Mouse (Mus musculus) gastrocnemius, postnatal 36 days (tissue): ENCODE results near the gene Ddx24. TPM values are rescaled to one million over a fixed set of nuclear protein-coding genes. Genes with fewer than 3 reads are reported as not detected.
A peak's percentile ranks its signal among the peaks of the same experiment; 100 is the strongest.

Source experiments
- DNase-seq, 2 experiments: peaks; one replicate each; pipeline ENCODE4 v3.0.0; 2022
- intact Hi-C: fragments of 180-260 bp; cut with DNase I; formaldehyde crosslinking; loops from one replicate; pipeline ENCODE4 v1.15.1; 2025
- total RNA-seq, 2 experiments: library from RNA; stranded (reverse); gene quantifications; 2 replicates each; pipeline ENCODE4 v1.2.3; 2021

The Ddx24 gene
- total RNA-seq, 2 experiments from 2014 or later: 51.2 to 66.7 TPM

DNA sequence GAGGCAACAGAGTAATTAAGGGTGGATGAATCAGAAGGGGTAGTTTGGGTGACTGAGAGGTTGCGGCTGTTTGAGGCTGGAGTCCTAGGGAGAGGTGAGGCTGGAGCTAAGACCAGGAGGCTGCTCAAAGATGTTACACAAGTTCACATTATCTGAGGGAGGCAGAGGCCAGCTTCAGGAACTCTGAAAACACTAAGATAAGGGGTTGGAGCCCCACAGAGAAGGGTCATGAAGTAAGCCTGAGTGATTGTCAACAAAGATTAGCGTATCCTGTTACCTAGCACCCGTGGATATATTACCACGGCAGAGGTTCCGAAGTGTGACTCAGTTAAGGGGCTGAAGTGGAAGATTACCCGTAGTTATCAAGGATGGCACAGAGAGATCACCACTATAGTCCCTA lies 32.1 kb downstream of the Ddx24 start:
- intact Hi-C loops: no loop called here
- DNase-seq: no peak

DNA sequence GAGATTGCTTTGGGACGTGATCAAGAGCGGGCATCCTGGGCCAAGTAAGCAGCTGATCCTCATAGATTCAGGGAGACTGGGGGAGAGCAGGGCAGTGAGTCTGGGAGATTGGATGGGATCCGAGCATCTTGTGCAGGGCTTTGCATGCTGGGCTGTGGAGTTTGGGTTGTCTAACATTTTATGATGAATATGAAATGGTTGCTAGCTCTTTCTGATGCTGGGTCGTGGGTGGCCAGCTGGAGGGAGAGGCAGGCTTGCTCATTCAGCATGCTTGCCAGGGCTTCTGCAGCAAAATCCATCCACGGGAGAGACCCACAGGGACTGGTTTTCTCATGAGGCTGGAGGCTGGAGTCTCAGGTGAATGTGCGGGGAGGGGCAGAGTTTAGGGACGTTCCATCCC lies 34.5 kb downstream of the Ddx24 start:
- DNase-seq: no peak
- intact Hi-C loops: no loop called here

DNA sequence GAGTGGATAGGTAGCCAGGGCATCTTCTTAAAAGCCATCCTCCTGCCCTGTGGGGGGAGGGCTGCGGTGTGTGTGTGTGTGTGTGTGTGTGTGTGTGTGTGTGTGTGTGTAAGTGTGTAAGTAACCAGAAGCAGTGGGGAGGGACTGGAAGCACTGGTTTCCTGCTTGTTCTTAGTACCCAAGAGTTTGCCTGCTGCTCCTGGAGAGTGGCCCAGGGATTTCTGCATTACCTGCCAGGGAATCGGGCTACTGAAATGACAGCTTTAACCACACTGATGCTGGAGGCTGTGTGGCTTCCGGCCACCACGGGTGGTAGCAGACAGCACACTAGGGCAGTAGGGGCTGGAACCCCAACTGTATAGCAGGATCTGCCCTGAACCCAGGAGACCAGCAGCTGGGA lies 35.6 kb downstream of the Ddx24 start:
- DNase-seq: no peak
- intact Hi-C loops: no loop called here

DNA sequence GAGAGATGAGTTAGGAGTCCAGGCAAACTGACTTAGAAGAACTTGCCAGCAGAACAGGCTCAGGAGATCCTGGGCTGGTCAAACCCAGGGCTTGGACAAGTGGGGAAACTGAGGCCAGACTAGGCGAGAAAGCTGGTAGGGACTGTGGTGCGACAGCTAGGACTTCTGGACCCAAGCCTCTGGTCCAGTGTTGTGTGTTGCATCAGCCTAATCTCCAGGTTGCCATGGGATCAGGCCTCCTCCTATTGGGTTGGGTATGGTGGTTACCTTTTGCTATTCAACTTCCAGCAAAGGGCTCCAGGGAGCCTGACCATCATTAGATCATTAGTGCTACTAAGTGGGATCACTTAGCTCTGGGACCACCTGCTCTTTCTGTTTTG lies 36.3 kb downstream of the Ddx24 start:
- intact Hi-C loops: no loop called here
- no peak for DNase-seq

DNA sequence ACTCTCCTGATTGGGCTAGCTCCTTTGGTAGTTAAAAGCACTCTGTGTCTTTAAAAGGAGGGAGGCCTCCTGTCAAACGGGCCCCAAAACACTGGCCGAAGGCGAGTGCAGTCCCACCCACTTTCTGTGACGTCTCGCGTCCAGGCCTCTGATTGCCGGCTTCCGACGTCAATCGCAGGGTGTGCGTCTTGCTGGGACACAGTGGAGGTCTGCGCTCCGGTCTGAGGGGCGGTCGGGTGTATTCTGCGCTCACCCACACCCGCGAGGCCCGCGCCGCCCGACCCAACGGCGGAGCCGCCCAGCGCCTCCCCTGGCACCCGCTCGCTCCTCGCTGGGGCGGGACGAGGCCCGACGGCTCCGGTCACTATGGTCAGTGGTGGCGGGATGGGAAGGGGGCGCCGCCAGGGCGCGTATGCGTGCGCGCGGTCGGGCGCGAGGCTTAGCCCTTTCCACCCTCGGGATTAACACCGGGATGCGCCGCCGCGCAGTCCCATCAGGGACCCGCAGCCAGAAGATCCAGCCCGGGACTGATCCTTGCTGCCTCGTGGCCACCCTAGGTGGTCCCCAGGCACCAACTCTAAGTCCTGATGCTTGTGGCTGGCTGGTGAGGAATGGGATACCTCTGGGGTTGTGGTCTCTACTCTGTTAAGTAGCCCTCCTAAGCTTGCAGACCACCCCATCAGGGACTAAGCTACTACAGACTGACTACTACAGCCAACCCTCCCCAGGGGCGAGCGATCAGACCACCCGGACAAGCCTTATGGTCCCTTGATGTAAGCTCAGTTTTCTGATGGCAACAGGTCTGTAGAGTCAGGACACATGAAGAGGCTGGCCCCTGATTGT lies 36.9 kb downstream of the Ddx24 start, which contains the start of gene Otub2:
Gene Otub2, plus strand, starts transcription at position 178 of the 843 bp plus-strand sequence.
- DNase-seq: peak; percentile 96
- intact Hi-C loops: no loop called here

DNA sequence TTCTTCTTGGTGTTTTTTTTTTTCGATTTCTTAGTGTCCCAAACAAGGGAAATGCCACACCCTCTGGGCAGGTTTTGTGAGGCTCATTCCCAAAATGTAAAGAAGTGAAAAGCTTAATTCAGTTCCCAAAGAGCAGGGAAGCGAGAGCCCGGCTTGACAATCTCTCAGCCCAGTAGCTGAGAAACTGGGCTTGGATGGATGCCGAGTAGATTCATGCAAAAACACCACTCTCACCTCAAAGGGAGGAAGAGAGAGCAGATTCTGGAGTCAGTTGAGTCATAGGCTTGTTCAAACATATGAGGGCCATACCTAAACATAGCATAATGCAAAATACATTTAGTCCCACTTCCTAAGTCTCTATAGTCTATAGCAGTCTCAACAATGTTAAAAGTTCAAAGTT lies 45.4 kb downstream of the Ddx24 start:
- intact Hi-C loops: no loop called here
- no peak for DNase-seq

DNA sequence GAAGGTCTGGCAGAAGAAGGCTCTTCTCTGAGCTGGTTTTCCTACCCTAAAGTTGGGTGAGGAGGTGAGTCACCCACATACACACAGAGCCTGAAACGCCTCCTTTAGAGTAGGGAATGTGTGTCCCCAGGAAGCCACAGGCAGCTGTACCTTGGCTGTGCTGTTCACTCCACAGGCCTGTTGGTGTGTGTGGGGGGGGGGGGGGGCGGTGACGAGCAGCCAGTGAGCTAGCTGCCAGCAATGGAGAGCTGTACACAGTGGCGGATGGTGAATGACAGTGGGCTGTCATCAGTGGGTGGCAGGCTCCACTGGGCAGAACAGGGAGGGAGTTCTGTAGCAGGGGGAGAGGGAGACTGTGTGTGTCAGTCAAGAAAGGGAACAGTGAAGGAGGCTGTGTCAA lies 48.9 kb downstream of the Ddx24 start:
- no peak for DNase-seq
- intact Hi-C loops: no loop called here

DNA sequence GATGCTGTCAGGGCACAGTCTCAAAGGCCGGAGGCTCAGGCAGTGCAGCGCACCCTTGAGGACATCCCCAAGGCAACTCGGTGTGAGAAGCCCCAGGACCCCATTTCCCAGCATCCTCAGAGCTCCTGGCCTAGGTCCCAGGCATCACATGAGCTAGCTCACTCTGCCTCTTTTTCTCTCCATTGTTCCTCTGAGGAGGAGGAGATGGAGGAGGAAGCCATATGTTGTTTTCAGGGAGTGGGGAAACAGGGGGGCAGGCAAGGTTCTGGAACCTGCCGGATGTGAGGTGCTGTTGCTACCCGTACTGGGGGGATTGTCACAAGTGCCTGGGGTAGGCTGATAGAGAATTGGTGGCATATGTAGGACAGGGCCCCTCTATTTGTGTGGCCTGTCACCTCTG lies 49.5 kb downstream of the Ddx24 start:
- intact Hi-C loops: no loop called here
- DNase-seq: no peak

DNA sequence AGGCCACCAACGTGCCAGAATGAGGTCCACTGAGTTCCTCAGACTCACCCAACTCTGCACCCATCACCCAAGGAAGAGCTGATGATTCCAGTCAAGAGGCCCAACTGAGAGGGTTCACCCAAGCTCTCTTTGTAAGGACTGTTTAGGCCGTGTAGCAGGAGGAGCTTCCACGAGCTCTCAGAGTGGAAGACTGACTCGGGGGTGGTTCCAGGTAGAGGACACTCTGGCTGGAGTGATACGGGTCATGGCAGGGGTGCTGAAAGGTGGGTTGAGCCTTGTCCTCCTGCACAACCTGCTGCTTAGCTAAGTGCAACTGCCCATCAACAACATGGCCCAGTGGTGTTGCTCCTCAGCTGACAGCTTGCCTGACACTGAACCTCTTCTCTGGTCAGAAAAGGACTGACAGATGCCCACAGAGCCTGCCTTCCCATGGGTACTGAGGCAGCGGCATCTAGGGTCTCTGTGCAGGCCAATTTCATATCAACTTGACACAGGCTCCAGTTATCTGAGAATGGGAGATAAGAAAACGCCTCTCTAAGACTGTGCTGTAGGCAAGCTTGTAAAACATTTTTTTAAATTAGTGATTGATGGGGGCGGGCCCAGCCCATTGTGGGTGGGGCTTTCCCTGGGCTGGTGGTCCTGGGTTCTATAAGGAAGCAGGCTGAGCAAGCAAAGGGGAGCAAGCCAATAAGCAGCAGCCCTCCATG lies 51.9 kb downstream of the Ddx24 start:
- intact Hi-C loops: no loop called here
- no peak for DNase-seq

DNA sequence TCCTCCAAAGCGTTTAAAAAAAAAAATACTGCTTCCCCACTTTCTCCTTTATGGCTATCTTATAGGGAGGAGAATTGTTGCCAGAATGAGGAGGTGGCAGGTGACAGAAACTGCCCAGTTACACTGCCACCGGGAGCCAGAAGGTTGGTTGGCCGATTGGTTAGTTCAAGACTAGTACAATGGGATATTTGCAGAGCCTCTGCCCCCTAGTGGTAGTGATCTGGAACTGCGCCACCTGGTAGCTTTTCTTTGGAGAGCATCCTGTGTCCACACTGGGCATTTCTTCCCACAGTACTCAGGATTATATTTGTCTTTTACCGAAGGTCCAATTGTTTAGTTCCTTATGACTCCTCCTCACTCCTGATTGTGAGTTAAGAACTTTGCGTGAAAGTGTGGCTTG lies 53.9 kb downstream of the Ddx24 start:
- DNase-seq: peak in 1 of 2 experiments; percentile 49
- intact Hi-C loops: no loop called here

DNA sequence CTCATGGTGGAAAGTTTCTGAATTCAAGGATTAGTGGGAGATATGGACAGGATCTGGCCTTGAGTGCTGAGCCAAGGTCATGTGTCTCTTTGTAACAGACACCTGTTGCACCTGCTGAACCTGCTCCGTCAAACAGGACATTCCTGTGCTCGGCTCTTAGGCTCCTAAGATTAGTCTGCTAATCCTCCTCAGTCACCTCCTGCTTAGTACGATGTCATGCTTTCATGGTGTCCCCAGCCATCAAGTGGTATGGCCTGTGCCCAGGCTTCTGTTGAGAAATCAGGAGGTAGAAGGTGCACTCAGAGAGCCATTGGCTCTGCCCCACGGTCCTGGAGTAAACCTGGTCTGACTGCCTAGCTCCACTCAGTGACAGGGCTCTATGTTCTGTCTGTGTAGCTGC lies 54.8 kb downstream of the Ddx24 start:
- intact Hi-C loops: no loop called here
- no peak for DNase-seq

DNA sequence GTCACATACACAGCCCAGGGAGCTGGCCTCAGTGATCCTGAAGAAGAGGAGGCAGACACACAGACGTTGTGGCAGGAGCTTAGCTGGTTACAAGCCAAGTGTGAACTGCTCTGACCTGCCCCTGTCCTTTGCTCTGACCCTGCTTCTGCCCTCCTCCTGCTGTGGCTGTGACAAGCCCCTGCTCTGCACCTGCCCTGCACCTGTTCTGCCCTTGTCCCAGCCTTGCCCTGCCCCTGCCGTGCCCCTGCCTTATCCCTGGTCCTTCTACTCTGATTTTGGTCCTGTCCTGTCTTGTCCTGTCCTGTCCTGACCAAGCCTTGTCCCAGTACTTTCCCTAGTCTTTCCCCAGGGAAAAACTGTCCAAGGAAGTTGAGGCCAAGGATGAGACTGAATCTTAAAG lies 56.9 kb downstream of the Ddx24 start:
- intact Hi-C loops: loop anchor here (2.0 to 5.0 kb wide), 2 partner anchors 44 to 226 kb away; no protein-coding TSS in a partner anchor
- no peak for DNase-seq

DNA sequence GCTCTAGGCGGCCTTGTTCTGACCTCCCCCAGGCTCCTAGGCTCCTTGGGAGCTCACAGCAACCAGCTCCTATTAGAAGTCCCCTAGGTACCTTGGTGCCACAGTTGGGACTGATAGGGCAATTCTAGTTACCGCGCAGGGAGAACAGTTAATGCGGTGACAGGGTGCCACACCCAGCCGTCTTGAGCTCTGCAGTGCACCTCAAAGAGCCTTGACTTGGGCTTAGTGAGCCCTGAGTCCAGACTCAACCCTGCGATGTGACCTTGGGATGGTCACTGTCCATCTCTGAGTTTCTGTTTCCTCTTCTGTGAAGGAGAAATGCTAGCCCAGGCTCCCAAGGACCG lies 57.3 kb downstream of the Ddx24 start:
- no peak for DNase-seq
- intact Hi-C loops: loop anchor here (2.0 to 5.0 kb wide), 2 partner anchors 43 to 226 kb away; no protein-coding TSS in a partner anchor

DNA sequence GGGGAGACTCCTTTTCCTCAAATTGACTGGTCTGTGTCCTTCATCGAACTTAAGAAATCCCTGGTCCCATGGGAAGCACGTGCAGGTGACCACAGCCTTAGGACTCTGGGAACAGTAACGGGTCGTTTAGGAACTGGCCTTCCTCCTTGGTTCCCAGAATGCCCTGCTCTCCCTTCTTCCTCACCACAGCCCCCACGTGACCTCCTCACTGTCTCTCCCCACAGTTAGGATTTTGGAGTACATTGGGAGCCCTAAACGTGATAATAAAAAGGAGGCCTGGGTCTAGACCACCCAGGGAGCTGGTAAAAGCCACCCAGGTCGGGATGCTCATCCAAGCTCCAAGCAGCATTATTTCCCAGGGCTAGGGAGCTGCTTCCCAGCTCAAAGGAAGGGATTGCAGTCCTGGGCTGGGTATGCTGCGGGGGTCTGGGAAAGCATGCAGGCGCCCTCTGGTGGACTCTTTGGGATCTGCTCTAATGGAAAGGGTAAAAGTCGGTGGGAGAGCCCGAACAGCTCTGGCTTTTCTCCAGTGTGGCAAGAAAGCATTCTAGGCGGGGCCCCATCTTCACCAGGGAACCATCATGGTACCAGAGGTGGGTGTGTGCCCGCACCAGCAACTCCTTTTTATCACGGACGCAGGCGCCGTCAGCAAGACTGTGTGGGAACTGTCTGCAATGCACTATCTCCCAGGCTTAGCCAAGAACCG lies 57.9 kb downstream of the Ddx24 start:
- DNase-seq: peak; percentile 53 to 63
- intact Hi-C loops: loop anchor here (2.0 to 5.0 kb wide), 3 partner anchors 21 to 225 kb away; no protein-coding TSS in a partner anchor

DNA sequence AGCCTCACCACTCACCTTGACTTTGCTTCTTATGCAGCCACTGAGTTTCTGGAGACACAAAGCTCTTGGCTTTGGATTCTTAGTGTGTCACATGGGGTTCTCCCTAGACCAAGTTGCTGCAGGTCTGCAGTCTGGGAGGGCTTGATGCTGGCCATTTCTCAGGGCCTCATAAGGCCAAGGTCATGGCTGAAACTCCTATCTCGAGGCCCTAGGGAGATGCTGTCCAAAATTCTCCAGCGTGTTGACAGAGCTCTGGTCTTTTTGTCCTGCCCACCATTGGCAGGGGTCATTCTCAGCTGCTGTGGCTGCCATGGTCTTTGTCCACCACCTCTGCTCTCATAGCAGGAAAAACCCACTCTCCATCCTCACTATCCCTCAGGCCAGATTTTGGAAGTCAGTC lies 58.5 kb downstream of the Ddx24 start:
- no peak for DNase-seq
- intact Hi-C loops: loop anchor here (2.0 to 5.0 kb wide), 2 partner anchors 20 to 225 kb away; no protein-coding TSS in a partner anchor

DNA sequence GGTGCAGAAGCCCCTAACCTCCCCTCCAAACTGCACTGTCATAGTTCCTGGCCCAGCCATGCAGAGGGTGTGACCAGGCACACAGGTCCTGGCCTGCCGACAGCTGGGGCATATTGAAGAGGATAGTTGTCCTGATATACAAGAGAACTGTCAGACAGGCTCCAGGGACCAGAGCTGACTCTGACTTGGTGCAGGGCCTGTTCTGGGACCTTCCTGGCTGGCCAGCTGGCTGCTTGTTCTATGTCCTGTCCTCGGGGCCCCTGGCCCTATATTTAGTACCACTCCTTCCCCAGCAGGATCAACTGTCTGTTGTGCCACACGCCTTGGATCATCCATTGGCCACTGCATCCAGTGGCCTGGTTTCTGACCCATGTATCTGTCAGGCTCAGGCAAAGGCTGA lies 63.3 kb downstream of the Ddx24 start:
- DNase-seq: peak; percentile 40 to 63
- intact Hi-C loops: no loop called here

DNA sequence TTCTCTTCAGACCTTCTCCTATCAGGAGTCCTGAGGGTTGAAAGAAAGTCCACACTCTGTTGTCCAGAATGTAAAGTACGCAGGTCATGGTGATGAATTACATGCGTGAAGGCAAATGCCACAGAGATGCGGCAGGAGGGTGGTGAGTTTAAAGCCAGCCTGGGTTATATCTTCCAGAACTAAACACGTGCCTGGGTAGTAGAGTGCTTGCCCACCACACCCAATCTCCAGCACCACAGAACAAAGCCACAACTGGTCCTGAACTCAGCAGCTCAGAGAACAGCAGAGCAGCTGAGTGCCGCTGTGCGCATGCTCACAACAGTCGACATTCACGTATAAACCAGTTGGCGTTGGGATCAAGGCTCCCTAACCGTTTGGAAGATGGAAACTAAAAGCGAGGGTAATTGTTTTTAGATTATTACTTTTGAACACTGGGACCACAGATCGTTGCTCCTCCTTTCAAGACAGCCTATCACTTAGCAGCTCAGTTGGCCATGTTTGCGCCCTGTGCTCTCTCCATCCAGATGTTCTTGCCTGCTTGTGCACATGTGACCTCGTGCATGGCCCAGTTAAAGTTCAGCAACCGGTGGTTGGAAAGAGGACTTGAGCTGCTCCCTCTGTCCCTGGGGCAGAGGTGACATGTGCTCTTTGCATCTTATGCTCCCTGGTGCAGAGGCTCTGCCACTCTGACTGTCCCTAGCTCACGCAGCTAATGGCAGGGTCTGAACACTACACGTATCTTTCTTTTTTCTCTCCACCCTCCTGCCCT lies 63.9 kb downstream of the Ddx24 start:
- intact Hi-C loops: no loop called here
- no peak for DNase-seq

DNA sequence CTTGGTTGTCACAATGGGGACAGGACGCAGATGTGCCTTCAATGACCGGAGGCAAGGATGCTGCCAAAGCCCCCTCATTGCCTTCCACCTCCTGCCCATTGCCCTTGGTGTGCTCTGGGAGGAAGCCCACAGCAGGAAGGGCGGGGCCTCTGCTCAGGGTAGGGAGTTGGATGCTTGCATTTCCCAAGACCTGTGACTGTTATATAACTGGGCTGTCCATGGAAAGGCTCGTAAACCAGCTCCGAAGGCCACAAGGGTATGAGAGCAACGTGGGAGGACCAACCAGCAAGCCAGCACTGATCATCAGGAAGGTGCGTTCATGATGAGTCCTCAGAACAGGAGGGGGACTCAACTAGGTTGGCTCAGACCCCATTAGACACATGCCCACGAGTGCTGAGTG lies 64.8 kb downstream of the Ddx24 start:
- no peak for DNase-seq
- intact Hi-C loops: no loop called here

DNA sequence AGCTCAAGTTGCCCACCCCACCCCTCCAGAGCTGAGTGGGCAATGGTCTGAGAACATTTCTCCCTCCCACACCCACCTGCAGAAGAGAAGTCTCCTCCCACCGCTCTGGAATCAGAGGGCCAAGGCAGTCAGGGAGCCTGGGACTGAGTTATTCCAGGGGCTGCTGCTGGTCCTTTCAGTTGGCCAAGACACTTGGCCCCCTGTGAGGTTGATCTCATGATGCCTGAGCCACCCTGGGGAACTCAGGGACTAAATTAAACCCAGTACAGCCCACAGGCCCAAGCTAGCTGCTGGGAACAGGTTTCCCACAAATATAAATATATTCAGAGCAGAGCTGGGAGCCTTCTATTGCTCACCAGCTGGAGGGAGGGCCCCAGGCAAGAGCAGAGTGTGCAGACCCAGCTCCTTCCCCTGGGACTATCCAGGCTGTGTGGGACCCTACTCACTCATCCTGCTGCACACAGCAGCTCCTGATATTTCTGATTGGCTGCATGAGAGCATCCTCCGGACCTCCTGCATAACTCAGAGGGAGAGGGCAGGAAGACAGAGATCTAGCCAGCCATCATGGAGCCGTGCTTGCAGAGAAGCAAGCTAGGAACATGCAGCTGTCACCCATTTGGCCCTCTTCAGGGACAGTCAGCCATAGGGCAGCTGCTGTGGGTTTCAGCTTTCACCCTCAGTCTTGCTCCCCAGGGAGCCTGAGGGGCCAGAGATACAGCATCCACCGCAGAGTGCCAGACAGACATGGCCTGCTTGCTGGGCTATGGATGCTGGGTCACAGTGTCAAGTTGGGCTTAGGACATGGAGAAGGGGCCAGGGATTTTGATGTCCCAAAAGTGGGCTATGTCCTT lies 66.5 kb downstream of the Ddx24 start:
- intact Hi-C loops: no loop called here
- peak; percentile 45 to 53 for DNase-seq

DNA sequence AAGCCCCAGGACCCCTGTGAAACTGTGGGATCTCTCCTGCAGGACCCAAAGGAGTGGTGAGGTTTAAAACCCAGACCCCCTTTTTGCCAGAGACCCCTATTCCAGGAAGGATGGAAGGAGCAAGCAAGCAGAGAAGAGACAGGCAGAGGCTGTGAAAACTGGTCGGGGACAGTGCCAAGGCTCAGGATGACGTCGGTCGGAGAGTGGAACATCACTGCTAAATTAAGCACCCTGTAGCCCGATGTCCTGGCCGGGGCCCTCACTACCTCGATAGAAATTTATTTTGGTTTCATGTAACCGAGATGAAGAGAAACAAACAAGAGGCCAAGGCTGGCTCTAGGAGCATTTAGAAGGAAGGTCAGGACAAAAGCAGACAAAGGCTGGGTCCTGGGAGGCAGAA lies 67.4 kb downstream of the Ddx24 start:
- peak; percentile 58 to 68 for DNase-seq
- intact Hi-C loops: no loop called here
